Mouse (Mus musculus): Measurements from ENCODE around the gene Churc1. TPM values are rescaled to one million over a fixed set of nuclear protein-coding genes. Genes with fewer than 3 reads are reported as not detected.

Gene Churc1
- polyA plus RNA-seq, 2 experiments from 2014 or later: 149 to 159 TPM

Other genes starting within 250 kb of the Churc1 start
- gene Plekhg3, start 234.6 kb upstream of the Churc1 start, polyA plus RNA-seq (2017; shearing (Covaris generic)): 1 to 10 TPM; 2.5 to 3.7 TPM
- under 1 TPM; 0.28 to 0.37 TPM for gene Sptb, start 55.0 kb upstream of the Churc1 start, polyA plus RNA-seq (2017; shearing (Covaris generic))
- gene Fntb, start 51 bp downstream of the Churc1 start, polyA plus RNA-seq (2017; shearing (Covaris generic)): 10 to 100 TPM; 16.5 to 22.9 TPM
- not detected for gene Gpx2, start 30.0 kb downstream of the Churc1 start, polyA plus RNA-seq (2017; shearing (Covaris generic))
- gene Rab15, start 57.4 kb downstream of the Churc1 start, polyA plus RNA-seq (2017; shearing (Covaris generic)): not detected
- 10 to 100 TPM; 75.9 to 95.3 TPM for gene Max, start 196.7 kb downstream of the Churc1 start, polyA plus RNA-seq (2017; shearing (Covaris generic))